Mouse (Mus musculus) bone marrow, adult 2 months (tissue): ENCODE measurements around the gene Mto1. TPM values are rescaled to one million over a fixed set of nuclear protein-coding genes. Genes with fewer than 3 reads are reported as not detected.

Experiments
- H3K27ac ChIP-seq: fragments of 200-500 bp; 2 replicates; pipeline ENCODE4 v1.5.1; 2012; ENCODE audit warnings: low read depth, mild to moderate bottlenecking, control low read depth, inconsistent platforms, low read length; ENCODE audit not compliant: control insufficient read depth, poor library complexity, insufficient read depth
- H3K4me1 ChIP-seq: fragments of 200-500 bp; 2 replicates; pipeline ENCODE4 v1.6.1; 2011; ENCODE audit warnings: low read length; ENCODE audit not compliant: control insufficient read depth, insufficient read depth
- H3K4me3 ChIP-seq: fragments of 200-500 bp; replicated peaks from 2 replicates; pipeline ENCODE3; 2011; ENCODE audit warnings: mild to moderate bottlenecking, low read depth, low read length, control low read depth; ENCODE audit not compliant: control insufficient read depth
- CTCF ChIP-seq: fragments of 200-500 bp; IDR thresholded peaks from 2 replicates; pipeline ENCODE4 v1.5.1; 2011; ENCODE audit warnings: low read length, control low read depth; ENCODE audit not compliant: control insufficient read depth, insufficient read depth
- POLR2A ChIP-seq: fragments of 200-500 bp; IDR thresholded peaks from 2 replicates; pipeline ENCODE4 v1.6.1; 2011; ENCODE audit warnings: low read depth, mild to moderate bottlenecking, control low read depth, low read length, borderline replicate concordance; ENCODE audit not compliant: control insufficient read depth
- WGBS: fragments of 180-500 bp; shearing (Covaris S2); methylation state at CpG from one replicate; pipeline ENCODE4 v1.1.7; 2018; 5-methylcytosine and 5-hydroxymethylcytosine counted together
- polyA plus RNA-seq: library from polyadenylated mRNA; stranded (reverse); fragments of >200 nt; gene quantifications from 2 replicates; pipeline ENCODE4 v1.2.4, GENCODE M21; 2011; ENCODE audit warnings: low replicate concordance; ENCODE audit not compliant: missing spikeins, insufficient read depth, insufficient read length

The Mto1 gene
- polyA plus RNA-seq, 1 experiment: 24.4 TPM

DNA sequence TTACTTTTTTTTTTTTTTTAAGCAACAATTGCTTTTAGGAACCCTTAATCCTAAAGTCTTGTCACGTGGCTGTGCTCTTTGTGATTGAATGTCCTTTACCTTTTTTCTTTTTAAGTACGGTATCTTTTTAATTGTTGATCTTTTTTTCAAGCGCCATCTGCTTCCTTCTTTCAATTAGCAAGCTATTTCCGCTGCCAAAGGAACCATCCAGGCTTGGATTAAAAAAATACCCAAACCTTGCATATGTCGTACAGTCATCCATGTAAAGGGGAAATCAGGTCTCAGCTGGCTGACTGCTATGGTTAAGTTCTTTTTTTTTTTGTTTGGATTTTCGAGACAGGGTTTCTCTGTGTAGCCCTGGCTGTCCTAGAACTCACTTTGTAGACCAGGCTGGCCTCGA, 45.2 kb downstream of the Mto1 start:
- WGBS: 51% methylated on average over 7 of the region's 7 CpGs
- Histone ChIP-seq H3K27ac (no peak overlapping the region), H3K4me3 (no peak overlapping the region), H3K4me1 (no peaks in the 10 kb centered on the region)
- no peak for TF ChIP-seq POLR2A
- TF ChIP-seq CTCF: no peak

DNA sequence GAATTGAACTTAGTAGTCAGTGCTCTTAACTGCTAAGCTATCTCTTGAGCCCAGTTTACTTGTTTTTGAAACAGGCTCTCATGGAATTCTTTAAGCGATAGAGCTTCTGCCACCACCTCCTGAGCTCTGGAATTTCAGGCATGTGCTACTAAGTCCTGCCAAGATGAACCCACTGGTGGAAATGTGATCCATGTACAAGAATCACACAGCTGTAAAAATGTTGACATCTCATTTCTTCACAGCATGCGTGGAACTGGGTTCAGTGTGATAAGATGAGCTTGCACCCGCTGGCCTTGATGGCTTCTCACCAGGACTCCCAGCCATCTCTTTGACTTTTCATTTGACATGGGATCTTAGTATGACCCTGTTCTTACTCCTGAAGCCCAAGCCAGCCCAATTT, 52.4 kb downstream of the Mto1 start:
- H3K4me3 ChIP-seq: no peak overlapping the region
- H3K4me1 ChIP-seq: no peaks in the 10 kb centered on the region
- TF ChIP-seq POLR2A (no peak), CTCF (no peak)
- 81% methylated on average over 3 of the region's 3 CpGs for WGBS
- H3K27ac ChIP-seq: no peak overlapping the region

DNA sequence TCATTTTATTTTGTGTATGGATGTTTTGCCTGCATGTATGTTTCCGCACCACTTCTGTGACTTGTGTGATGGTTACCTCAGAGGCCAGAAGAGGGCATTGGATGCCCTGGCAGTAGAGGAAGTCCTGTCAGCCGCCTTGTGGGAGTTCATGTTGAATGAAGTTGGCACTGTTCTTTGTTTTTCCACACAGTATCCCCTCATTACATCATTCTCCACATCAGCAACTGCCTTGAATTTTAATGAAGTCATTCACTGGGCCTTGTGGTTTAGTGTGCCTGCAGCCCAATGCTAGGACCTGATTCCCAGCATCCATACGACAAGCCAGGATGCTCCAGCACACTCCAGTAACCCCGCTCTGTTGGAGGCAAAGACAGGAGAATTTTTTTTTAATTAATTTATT, 53.3 kb downstream of the Mto1 start:
- TF ChIP-seq CTCF (no peak), POLR2A (no peak)
- H3K4me1 ChIP-seq: no peaks in the 10 kb centered on the region
- H3K27ac ChIP-seq: no peak overlapping the region
- no peak overlapping the region for H3K4me3 ChIP-seq
- 69% methylated on average over 4 of the region's 4 CpGs for WGBS

DNA sequence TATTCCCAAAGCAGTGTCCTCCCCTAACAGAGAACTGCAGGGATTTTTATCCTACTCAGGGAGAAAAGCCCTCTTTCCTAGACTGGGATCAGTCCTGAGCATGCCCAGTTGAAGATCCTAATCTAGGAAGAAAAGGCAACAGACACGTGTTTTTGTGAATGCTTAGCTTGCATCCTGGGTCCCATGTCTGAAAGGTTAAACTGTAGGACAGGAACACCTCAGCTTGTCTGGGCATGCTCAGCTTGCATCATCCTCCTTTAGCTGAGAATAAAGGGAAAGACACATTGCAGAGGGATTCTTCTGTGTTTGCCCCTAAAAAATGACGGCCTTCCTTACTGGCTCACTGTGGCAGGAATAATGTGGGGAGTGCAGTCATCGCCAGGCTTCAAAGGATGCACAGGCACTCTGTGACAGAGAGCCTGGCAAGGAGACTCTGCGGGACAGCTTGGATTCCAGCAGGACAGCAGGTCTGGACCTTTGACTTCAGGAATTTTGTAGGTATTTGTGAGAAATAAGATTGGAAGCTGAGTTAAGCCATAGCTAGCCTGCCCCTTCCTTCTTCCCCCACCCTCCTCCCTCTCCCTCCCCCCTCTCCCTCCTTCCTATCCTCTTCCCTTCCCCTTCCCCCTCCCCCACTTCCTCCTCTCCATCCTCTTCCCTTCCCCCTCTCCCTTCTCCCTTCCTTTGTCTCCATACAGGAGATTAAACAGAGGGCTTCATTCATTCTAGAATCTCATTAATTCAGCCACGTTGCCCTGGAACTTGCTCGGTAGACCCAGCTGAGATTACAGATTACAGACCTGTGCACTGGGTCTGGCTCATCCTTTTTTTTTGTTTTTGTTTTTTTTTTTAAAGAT, 55.4 kb downstream of the Mto1 start:
- 67% methylated on average over 6 of the region's 6 CpGs for WGBS
- Histone ChIP-seq H3K4me1 (no peaks in the 10 kb centered on the region), H3K4me3 (no peak overlapping the region), H3K27ac (no peak overlapping the region)
- TF ChIP-seq CTCF (no peak), POLR2A (no peak)

DNA sequence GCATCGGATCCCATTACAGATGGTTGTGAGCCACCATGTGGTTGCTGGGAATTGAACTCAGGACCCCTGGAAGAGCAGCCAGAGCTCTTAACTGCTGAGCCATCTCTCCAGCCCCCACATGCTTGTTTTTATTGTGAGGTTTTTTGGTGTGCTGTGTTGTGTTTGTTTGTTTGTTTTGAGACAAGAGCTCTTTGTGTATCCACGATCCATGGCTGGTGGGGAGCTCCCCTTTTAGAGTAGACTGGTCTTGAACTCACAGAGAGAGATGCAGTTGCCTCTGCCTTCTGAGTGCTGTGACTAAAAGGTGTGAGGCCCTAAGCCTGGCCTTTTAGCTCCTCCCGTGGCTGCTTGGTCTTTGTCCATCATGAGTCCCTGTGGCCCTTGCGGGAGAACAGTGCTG, 56.1 kb downstream of the Mto1 start:
- Histone ChIP-seq H3K27ac (no peak overlapping the region), H3K4me3 (no peak overlapping the region), H3K4me1 (no peaks in the 10 kb centered on the region)
- 77% methylated on average over 4 of the region's 4 CpGs for WGBS
- TF ChIP-seq POLR2A (no peak), CTCF (no peak)

DNA sequence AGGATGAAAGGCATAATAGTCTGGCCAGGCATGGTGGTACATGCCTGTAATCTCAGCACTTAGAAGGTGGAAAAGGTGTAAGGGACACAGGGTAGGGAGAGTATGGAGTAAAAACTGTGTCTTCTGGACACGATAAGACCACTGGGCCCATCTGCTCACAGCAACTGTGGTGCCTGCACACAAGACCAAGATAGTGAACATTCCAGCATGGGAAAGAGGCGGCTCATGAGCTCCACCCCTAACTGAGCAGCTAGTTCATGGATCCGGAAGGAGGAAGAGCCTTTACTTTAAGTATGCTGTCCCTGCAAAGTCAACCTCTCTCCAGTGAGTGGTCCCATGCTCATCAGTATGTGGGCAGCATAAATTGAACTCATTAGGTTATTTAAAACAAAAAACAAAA, 56.7 kb downstream of the Mto1 start:
- no peak overlapping the region for H3K4me3 ChIP-seq
- 76% methylated on average over 3 of the region's 3 CpGs for WGBS
- H3K4me1 ChIP-seq: no peaks in the 10 kb centered on the region
- no peak overlapping the region for H3K27ac ChIP-seq
- TF ChIP-seq CTCF (no peak), POLR2A (no peak)

DNA sequence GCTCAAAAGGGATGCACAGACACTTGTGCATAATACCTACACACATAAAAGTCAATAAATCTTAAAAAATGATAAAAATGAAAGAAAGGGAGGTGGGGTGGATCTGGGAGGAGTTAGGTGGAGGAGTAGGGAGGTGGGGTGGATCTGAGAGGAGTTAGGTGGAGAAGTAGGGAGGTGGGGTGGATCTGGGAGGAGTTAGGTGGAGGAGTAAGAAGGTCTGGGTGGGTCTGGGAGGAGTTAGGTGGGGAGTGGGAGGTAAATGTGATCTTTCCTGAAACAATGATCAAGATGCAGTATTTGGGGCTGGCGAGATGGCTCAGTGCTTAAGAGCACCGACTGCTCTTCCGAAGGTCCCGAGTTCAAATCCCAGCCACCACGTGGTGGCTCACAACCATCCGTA, 57.2 kb downstream of the Mto1 start:
- H3K27ac ChIP-seq: no peak overlapping the region
- WGBS: 86% methylated on average over 6 of the region's 6 CpGs
- no peak for TF ChIP-seq CTCF
- no peak for TF ChIP-seq POLR2A

DNA sequence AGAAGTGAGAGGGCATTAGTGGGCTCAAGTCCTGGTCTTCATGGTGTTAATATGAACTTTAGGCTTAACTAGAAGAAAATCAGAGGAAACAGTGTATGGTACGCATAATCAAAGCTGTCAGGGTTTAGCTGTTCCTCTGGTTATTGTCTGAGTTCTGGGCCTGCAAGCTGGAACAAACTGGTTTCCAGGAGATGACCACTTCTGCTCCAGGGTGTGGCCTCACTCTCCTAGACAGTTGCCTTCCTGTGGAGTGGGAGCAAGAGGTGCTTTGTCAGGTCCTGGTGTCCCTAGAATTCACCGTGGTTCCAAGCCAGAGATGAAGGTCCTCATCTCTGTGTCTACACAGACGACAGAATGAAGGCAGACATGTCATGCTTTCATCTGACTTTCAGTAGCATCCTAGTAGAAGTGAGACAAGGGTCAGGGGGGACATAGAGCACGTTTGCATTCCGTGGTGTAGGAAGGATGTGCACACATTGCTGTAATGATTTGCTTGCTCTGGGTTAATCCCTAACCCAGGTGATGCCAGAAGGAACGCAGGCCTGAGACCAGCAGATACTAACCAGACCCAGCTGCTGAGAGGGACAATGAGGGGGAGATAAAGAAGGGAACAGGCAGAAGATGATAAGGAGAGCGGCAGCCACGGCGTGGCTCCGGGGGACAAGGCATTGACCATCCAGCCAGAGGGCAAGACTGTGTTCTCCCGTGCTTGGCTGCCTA, 58.2 kb downstream of the Mto1 start:
- WGBS: 67% methylated on average over 11 of the region's 11 CpGs
- H3K4me3 ChIP-seq: no peak overlapping the region
- TF ChIP-seq POLR2A: no peak
- no peak for TF ChIP-seq CTCF
- H3K4me1 ChIP-seq: no peaks in the 10 kb centered on the region
- H3K27ac ChIP-seq: no peak overlapping the region

More for the DNA sequence above, 57.2 kb downstream of the Mto1 start:
- H3K4me3 ChIP-seq: no peak overlapping the region
- H3K4me1 ChIP-seq: no peaks in the 10 kb centered on the region

DNA sequence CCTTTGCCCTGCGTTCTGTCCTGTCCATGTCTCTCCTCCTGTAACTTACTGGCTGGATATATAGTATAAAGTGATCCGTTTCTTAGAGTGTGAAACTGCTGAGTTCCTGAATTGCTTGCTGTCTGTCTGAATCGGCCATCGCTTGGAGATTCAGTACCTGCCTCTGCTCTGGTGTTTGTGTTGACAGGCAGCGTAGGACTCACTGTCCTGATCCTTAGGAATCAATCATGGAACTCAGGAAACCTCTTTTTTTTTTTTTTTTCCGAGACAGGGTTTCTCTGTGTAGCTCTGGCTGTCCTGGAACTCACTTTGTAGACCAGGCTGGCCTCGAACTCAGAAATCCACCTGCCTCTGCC, 58.7 kb downstream of the Mto1 start:
- H3K27ac ChIP-seq: no peak overlapping the region
- no peak overlapping the region for H3K4me3 ChIP-seq
- H3K4me1 ChIP-seq: no peaks in the 10 kb centered on the region
- WGBS: 79% methylated on average over 7 of the region's 7 CpGs
- TF ChIP-seq CTCF (no peak), POLR2A (no peak)
